Mouse (Mus musculus) T-cell, adult 2 months (primary cell): ENCODE results near the gene Gabrb3.
A peak's percentile ranks its signal among the peaks of the same experiment; 100 is the strongest.

Experiments
- DNase-seq: peaks from one replicate; pipeline ENCODE4 v3.0.0; 2022; ENCODE audit warnings: low spot score

Gabrb3 gene

GRCm38 (mm10) chr7:57532676-57533075 lies 113.2 kb downstream of the Gabrb3 start:
- DNase-seq = no peak

DNA sequence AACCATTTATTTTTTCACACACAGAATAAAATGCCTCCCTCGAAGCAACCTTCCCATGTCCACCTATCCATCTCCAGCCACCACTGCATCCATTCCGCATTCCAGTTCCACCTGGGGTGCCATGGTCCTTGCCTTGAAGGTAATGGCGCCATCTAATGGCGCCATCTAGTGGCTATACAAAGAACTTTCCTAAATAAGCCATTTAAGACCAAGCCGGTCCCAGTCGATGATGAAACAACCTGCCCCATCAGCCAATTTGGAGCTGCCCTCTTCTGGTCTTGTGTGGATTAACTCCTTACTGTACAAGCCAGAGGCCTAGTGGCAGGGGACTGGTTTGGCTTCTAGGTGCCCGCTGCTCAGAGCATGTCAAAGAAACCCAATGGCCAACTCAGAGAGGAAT lies 119.1 kb downstream of the Gabrb3 start:
- DNase-seq = no peak

- DNase-seq = no peak
These were observed 141.4 kb downstream of the Gabrb3 start for GRCm38 (mm10) chr7:57560732-57561436.

DNA sequence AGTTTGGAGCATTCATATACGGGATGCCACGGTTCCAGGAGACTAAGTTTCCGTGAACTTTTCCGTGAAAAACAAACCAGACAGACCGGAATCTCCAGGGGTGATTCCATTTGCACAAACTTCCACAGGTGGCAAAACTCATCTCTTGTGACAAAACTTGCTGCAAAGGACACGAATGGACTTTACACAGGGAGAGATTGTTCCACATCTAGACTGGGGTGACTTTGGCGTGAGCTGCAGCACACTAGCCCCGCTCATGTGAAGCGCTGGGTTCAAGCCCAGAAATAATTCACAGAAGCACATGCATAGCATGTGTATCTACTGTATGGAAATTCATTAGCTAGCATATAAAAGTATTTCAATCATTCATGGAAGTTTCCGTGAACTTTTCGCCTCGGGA lies 144.9 kb downstream of the Gabrb3 start:
- no peak for DNase-seq

DNA sequence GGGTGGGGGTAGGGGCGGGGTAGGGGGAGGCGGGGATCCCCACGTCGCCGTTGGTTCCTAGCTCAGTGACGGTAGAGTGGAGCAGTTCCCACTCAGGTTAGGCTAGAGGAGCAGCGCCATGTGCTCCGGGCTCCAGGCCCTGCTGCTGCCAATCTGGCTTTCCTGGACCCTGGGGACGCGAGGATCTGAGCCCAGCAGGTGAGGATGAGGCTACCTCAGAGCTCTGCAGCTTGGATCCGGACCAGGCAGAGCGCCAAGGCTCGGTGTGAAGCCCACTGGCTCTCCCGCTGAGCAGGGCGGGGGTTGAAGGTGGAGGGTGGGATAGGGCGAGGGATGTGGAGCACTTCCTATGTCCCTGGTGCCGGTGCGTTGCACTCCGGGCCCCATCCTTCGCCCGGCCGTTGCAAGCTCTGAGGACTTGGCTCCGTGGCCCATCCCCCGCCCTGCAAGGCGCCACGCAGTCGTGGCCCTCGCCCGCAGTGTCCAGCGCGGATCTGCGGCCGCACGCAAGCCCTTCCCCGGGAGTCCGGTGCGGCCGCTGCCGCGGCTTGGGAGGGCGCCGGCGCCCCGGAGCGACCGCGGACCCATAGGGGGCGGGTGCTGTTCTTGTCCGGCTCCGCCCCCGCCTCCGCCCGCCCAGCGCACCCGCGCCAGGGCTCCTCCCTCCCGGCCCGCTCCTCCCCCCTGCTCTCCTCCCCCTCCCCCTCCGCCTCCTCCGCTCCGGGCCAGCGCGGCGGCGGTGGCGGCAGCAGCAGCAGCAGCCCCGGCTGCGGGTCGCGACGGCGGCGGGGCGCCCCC lies 171.2 kb downstream of the Gabrb3 start:
- DNase-seq = peak; percentile 1

- DNase-seq = no peak
These were observed 171.7 kb downstream of the Gabrb3 start for GRCm38 (mm10) chr7:57591249-57591577.

GRCm38 (mm10) chr7:57591578-57592431 lies 172.3 kb downstream of the Gabrb3 start:
- no peak for DNase-seq

DNA sequence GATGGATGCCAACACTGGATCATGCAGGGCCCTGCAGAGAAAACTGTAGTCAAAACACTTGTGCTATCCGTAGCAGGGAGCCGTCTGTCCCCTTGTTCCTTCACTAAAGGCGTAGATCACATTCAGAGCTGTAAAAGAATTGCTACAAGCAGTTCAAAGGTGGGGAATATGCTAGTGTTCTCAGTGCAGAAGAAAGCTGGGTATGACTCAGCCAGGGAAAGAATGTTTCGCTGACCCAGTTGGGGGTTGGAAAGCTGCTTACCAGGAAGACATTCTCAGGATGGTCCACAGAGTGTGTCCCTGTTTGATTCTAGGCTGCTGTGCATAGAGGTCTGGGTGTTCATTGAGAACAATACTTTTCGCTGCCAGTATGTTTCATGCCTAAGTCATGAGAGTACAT lies 177.8 kb downstream of the Gabrb3 start:
- no peak for DNase-seq

DNA sequence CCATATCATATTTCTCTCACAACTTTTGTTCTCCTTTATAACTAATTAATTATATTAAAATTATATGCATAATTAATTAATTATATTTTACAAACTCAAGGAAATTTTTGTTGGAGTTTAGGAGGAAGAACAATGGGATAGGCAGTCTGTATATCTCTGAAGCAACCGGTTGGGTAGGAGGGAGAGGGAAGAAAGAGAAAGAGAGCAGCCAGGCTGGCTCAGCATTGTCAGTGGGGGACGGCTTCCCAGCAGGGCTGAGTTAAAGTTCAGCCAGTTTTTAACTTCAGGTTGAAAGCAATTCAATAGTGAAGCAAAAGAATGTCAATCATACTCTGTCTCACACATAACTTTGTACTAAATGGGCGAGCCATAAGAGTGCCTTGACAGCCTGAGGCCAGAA lies 199.2 kb downstream of the Gabrb3 start:
- DNase-seq = no peak

- DNase-seq = no peak
These were observed 200.5 kb downstream of the Gabrb3 start for GRCm38 (mm10) chr7:57620036-57620435.

DNA sequence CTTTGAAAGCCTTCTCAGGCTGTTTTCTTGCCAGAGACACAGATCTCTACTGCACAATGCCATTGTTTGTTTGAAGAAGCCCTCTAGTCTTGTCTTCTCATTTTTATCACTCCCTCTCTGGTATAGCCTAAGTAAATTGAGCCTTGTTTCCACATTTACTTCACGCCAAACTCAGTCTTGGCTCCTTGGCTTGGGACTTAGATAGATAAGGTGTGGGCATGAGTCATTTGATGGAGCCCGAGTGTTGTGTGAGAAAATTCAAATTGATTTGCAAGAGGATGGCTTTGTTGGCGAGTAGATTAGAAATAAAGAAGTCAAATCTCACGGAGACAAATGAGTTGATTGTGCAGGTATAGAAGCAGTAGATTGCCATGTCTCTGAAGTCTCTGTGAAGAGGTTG lies 204.2 kb downstream of the Gabrb3 start:
- DNase-seq = no peak

GRCm38 (mm10) chr7:57635026-57635425 lies 215.5 kb downstream of the Gabrb3 start:
- no peak for DNase-seq

DNA sequence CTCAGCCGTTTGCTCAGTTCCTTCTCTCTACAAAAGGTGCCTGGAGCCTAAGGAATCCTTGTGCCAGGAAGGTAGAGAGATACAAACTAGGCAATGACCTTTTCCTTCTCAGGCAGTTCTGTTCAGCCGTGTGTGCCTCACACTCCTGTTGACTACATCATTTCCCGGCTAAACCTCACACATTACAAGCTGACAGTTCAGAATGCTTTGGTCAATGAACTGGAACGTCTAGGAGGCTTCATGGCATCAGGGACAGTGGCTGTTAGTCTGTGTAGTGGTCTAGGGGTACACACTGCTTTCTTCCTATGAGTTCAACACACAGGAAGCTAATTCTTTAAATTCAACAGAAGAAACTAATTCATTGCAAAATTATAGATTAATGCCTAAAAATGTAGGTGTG lies 216.2 kb downstream of the Gabrb3 start:
- no peak for DNase-seq

- DNase-seq = no peak
These were observed 221.3 kb downstream of the Gabrb3 start for GRCm38 (mm10) chr7:57640796-57641195.

DNA sequence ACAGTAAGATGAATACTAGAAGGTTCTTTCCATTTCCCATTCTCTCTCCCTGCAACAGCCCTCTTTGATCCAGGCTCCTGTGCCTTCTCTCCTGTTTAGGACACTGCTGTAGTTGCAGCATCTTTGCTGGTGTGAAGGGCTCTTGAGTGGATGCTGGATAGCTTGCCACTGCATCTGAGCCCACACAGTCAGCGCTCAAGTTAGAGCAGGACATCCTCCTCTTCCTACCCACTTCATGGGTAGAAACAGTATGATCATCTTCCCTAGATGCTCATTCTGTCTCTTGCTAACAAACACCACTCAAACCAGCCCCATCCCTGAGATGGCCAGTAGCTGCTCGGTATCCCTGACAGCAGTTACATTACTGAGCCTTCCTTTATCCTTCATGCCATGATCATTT lies 227.9 kb downstream of the Gabrb3 start:
- DNase-seq = no peak

- DNase-seq = no peak
These were observed 228.8 kb downstream of the Gabrb3 start for GRCm38 (mm10) chr7:57648136-57648755.

- DNase-seq = no peak
These were observed 257.9 kb downstream of the Gabrb3 start for GRCm38 (mm10) chr7:57677352-57677751.

- DNase-seq = no peak
These were observed 270.3 kb downstream of the Gabrb3 start for GRCm38 (mm10) chr7:57689836-57690235.

- no peak for DNase-seq
These were observed 280.9 kb downstream of the Gabrb3 start for GRCm38 (mm10) chr7:57700370-57700769.

DNA sequence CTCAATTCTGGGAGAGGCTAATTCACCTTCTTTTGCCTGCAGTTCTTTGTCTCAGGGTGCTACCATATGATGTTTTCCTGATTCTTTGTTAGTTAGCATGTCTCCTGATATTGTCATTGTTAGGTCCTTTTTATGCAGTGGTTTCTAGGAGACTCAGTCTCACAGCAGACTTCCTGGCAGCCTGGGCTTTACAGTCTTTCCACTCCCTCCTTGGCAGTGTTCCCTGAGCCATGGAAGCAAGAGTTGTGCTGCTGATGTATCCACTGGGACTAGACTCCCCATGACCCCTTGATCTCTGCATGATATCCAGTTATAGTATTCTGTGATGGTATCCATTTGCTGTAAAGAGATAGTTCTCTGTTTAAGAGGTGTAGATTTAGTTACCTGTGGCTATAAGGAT lies 281.6 kb downstream of the Gabrb3 start:
- no peak for DNase-seq

GRCm38 (mm10) chr7:57703580-57703979 lies 284.1 kb downstream of the Gabrb3 start:
- DNase-seq = no peak

DNA sequence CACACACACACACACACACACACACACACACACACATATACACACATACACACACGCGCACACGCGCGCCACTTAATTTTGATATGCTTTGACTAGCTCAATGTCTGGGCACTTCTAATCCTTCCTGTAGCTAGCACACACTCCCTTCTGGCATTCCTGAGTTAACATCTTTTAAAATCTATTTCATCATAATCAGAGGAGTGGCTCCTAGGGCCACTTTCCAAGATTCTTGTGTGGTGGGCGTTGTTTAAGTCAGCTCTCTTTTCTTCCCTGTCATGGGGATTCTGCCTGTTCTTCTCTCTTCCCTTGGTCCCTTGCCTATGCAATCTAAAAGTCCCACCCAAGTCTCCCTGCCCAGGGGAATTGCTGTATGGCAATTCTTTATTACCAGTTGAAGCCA lies 286.6 kb downstream of the Gabrb3 start:
- DNase-seq = no peak
